Mouse (Mus musculus) MEL (cell line): ENCODE measurements at regions not wholly inside any gene's neighbourhood (a gene's known extent, or its start where the extent isn't known, plus 50 kb on each side); places are given as distances from the start of the nearest gene placed in this dataset.
A peak's percentile ranks its signal among the peaks of the same experiment; 100 is the strongest.

ENCODE experiments used
- DNase-seq: peaks from one replicate; pipeline ENCODE4 v3.0.0; 2011; ENCODE audit warnings: low read depth, low spot score
- H3K27ac ChIP-seq: 2 replicates; pipeline ENCODE4 v1.5.1; 2012; ENCODE audit warnings: low read depth, mild to moderate bottlenecking, control low read depth, low read length, moderate library complexity; ENCODE audit not compliant: control insufficient read depth
- H3K27me3 ChIP-seq, 2 experiments: fragments of 150-350 bp in 1 of 2; sonication (generic) in 1 of 2; 2 replicates each; pipeline ENCODE4 v1.6.1; 2012; ENCODE audit warnings: low read length in 2 of 2, mild to moderate bottlenecking in 2 of 2, improper control_type of control experiment in 1 of 2, moderate library complexity in 1 of 2; ENCODE audit not compliant: insufficient read depth in 2 of 2, control insufficient read depth in 1 of 2
- H3K36me3 ChIP-seq, 2 experiments: 2 replicates each; pipeline ENCODE4 v1.6.1; 2012 to 2014; ENCODE audit warnings: low read length in 2 of 2, improper control_type of control experiment in 1 of 2, inconsistent platforms in 1 of 2, mild to moderate bottlenecking in 1 of 2; ENCODE audit not compliant: insufficient read depth in 2 of 2, control insufficient read depth in 1 of 2
- H3K4me1 ChIP-seq, 2 experiments: fragments of 150-350 bp in 1 of 2; sonication (generic) in 1 of 2; 2 replicates each; pipeline ENCODE4 v1.6.1; 2012; ENCODE audit warnings: low read length in 2 of 2, improper control_type of control experiment in 1 of 2, mild to moderate bottlenecking in 1 of 2; ENCODE audit not compliant: insufficient read depth in 2 of 2, control insufficient read depth in 1 of 2
- H3K4me3 ChIP-seq, 2 experiments: fragments of 150-350 bp in 1 of 2; sonication (generic) in 1 of 2; 2 replicates each; pipeline ENCODE4 v1.5.1; 2012; ENCODE audit warnings: low read depth in 2 of 2, low read length in 2 of 2, mild to moderate bottlenecking in 2 of 2, moderate library complexity in 2 of 2, control low read depth in 1 of 2, improper control_type of control experiment in 1 of 2; ENCODE audit not compliant: control insufficient read depth in 1 of 2, insufficient read depth in 1 of 2
- H3K79me2 ChIP-seq: 2 replicates; pipeline ENCODE4 v1.6.1; 2012; ENCODE audit warnings: mild to moderate bottlenecking, low read length, moderate library complexity; ENCODE audit not compliant: control insufficient read depth, poor library complexity, insufficient read depth
- H3K9ac ChIP-seq: 2 replicates; pipeline ENCODE4 v1.6.1; 2012; ENCODE audit warnings: low read depth, mild to moderate bottlenecking, control low read depth, low read length, moderate library complexity; ENCODE audit not compliant: control insufficient read depth, poor library complexity, severe bottlenecking
- H3K9me3 ChIP-seq: fragments of 150-350 bp; sonication (generic); replicated peaks from 2 replicates; pipeline ENCODE4 v1.6.1; 2012; ENCODE audit warnings: mild to moderate bottlenecking, low read length, improper control_type of control experiment, moderate library complexity; ENCODE audit not compliant: insufficient read depth
- BHLHE40 ChIP-seq: IDR thresholded peaks from 2 replicates; pipeline ENCODE4 v1.6.1; 2012; ENCODE audit warnings: low read depth, mild to moderate bottlenecking, inconsistent platforms, low read length, improper control_type of control experiment, borderline replicate concordance
- ELF1 ChIP-seq: IDR thresholded peaks from 2 replicates; pipeline ENCODE4 v1.6.1; 2014; ENCODE audit warnings: low read depth, mild to moderate bottlenecking, inconsistent platforms, low read length, improper control_type of control experiment, moderate library complexity
- EP300 ChIP-seq, 2 experiments: IDR thresholded peaks; 2 replicates each; pipeline ENCODE4 v1.6.1; 2011; ENCODE audit warnings: improper control_type of control experiment in 2 of 2, low read length in 2 of 2, low read depth in 1 of 2, mild to moderate bottlenecking in 1 of 2
- ETS1 ChIP-seq: IDR thresholded peaks from 2 replicates; pipeline ENCODE4 v1.6.1; 2012; ENCODE audit warnings: low read depth, mild to moderate bottlenecking, inconsistent platforms, low read length, improper control_type of control experiment, moderate library complexity
- GABPA ChIP-seq: IDR thresholded peaks from 2 replicates; pipeline ENCODE4 v1.6.1; 2012; ENCODE audit warnings: low read depth, mild to moderate bottlenecking, inconsistent platforms, low read length, improper control_type of control experiment, moderate library complexity
- HCFC1 ChIP-seq: IDR thresholded peaks from 2 replicates; pipeline ENCODE4 v1.6.1; 2012; ENCODE audit warnings: low read depth, mild to moderate bottlenecking, inconsistent platforms, low read length, improper control_type of control experiment, moderate library complexity
- JUND ChIP-seq: IDR thresholded peaks from 2 replicates; pipeline ENCODE4 v1.6.1; 2011; ENCODE audit warnings: low read depth, mild to moderate bottlenecking, improper control_type of control experiment, low read length
- MAFK ChIP-seq: IDR thresholded peaks from 2 replicates; pipeline ENCODE4 v1.6.1; 2011; ENCODE audit warnings: low read depth, mild to moderate bottlenecking, low read length, improper control_type of control experiment, borderline replicate concordance
- MAX ChIP-seq: IDR thresholded peaks from 2 replicates; pipeline ENCODE4 v1.6.1; 2011; ENCODE audit warnings: low read length, improper control_type of control experiment
- MAZ ChIP-seq: IDR thresholded peaks from 2 replicates; pipeline ENCODE4 v1.6.1; 2012; ENCODE audit warnings: low read depth, mild to moderate bottlenecking, inconsistent platforms, low read length, improper control_type of control experiment
- MYC ChIP-seq: IDR thresholded peaks from 2 replicates; pipeline ENCODE4 v1.6.1; 2011; ENCODE audit warnings: low read depth, mild to moderate bottlenecking, low read length, improper control_type of control experiment, moderate library complexity
- NELFE ChIP-seq: IDR thresholded peaks from 2 replicates; pipeline ENCODE4 v1.6.1; 2011; ENCODE audit warnings: low read depth, low read length, improper control_type of control experiment
- NRF1 ChIP-seq: IDR thresholded peaks from 2 replicates; pipeline ENCODE4 v1.6.1; 2014; ENCODE audit warnings: low read depth, mild to moderate bottlenecking, inconsistent platforms, low read length, improper control_type of control experiment, moderate library complexity; ENCODE audit not compliant: poor library complexity, insufficient read depth, severe bottlenecking
- POLR2A ChIP-seq, 2 experiments: IDR thresholded peaks; 2 replicates each; pipeline ENCODE4 v1.6.1; 2011 to 2012; ENCODE audit warnings: low read length in 2 of 2, mild to moderate bottlenecking in 2 of 2, control low read depth in 1 of 2, improper control_type of control experiment in 1 of 2, low read depth in 1 of 2, moderate library complexity in 1 of 2; ENCODE audit not compliant: control insufficient read depth in 1 of 2, insufficient read depth in 1 of 2, poor library complexity in 1 of 2
- SMC3 ChIP-seq: IDR thresholded peaks from 2 replicates; pipeline ENCODE4 v1.6.1; 2011; ENCODE audit warnings: low read depth, low read length, improper control_type of control experiment
- TBP ChIP-seq: IDR thresholded peaks from 2 replicates; pipeline ENCODE4 v1.8.0; 2011; ENCODE audit warnings: low read depth, low read length, improper control_type of control experiment
- USF2 ChIP-seq, 2 experiments: IDR thresholded peaks; 2 replicates each; pipeline ENCODE4 v1.6.1; 2011 to 2012; ENCODE audit warnings: improper control_type of control experiment in 2 of 2, low read length in 2 of 2, borderline replicate concordance in 1 of 2, inconsistent platforms in 1 of 2, low read depth in 1 of 2, mild to moderate bottlenecking in 1 of 2; ENCODE audit not compliant: insufficient read depth in 1 of 2
- ZC3H11A ChIP-seq: IDR thresholded peaks from 2 replicates; pipeline ENCODE4 v1.6.1; 2012; ENCODE audit warnings: low read depth, mild to moderate bottlenecking, inconsistent platforms, low read length, improper control_type of control experiment
- ZKSCAN1 ChIP-seq: IDR thresholded peaks from 2 replicates; pipeline ENCODE4 v1.6.1; 2012; ENCODE audit warnings: low read depth, mild to moderate bottlenecking, inconsistent platforms, low read length, improper control_type of control experiment, moderate library complexity
- ZMIZ1 ChIP-seq: IDR thresholded peaks from 2 replicates; pipeline ENCODE4 v1.6.1; 2012; ENCODE audit warnings: low read depth, mild to moderate bottlenecking, inconsistent platforms, low read length, improper control_type of control experiment, moderate library complexity

DNA sequence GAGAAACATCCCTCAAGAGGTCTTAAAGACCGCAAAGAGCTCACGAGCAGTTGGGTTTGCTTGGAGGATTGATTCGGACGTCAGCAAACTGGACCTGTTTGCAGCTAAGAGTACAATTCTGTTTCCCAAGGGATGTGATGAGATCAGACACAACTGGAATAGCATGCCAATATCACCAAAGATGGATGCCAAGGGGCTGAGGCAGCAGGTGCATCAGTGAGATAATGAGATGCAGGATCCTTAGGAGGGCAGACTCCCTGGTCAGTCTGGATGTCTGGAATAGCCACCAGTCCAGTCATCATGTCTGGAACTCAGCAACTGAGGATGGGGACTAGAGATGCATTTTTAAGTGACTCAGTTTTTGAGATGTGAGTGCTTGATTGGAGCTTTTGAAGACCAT lies 85.6 kb upstream of the Sgk1 start:
- H3K27me3 ChIP-seq: peaks cover 0 to 4% of the 10 kb centered on the region in 2 experiments; a peak in 2 of 4 replicates
- TF ChIP-seq TBP (no peak), MAFK (no peak)
- no peaks in the 10 kb centered on the region for H3K9me3 ChIP-seq
- H3K4me1 ChIP-seq: no peaks in the 10 kb centered on the region
- no peaks in the 10 kb centered on the region for H3K79me2 ChIP-seq
- no peak overlapping the region for H3K4me3 ChIP-seq
- H3K9ac ChIP-seq: no peak overlapping the region
- H3K27ac ChIP-seq: no peak overlapping the region
- H3K36me3 ChIP-seq: no peaks in the 10 kb centered on the region
- no peak for DNase-seq

DNA sequence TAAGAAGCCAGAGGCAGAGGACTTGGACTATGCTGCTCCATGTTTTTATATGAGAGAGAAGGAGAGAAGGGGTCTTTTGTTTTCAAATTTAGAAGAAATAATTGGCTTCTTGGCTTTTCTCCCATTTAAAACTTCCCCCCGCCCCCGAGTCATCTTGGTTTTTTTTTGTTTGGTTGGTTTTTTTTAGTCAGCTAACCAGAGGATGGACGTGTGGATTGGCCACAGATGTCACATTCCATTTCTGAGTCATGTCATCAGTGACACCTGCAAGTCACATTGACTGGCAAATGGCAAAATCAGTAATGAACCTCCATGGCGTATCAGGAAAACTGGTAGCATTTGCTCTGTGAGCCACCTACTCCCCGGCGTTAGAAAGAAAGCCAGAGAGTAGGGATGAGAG lies 83.9 kb upstream of the Sgk1 start:
- peaks cover 0 to 4% of the 10 kb centered on the region in 2 experiments; a peak in 2 of 4 replicates for H3K27me3 ChIP-seq
- H3K36me3 ChIP-seq: no peaks in the 10 kb centered on the region
- no peak overlapping the region for H3K4me3 ChIP-seq
- H3K4me1 ChIP-seq: no peaks in the 10 kb centered on the region
- no peak overlapping the region for H3K27ac ChIP-seq
- TF ChIP-seq ETS1: no peak
- no peak for TF ChIP-seq USF2 (IDR thresholded peaks at IDR 0.05; ENCODE audit: borderline replicate concordance in 1 of 2, insufficient read depth in 1 of 2, low read depth in 1 of 2, low read length in 2 of 2)
- no peak overlapping the region for H3K9ac ChIP-seq
- H3K9me3 ChIP-seq: no peaks in the 10 kb centered on the region
- H3K79me2 ChIP-seq: no peaks in the 10 kb centered on the region
- no peak for DNase-seq

DNA sequence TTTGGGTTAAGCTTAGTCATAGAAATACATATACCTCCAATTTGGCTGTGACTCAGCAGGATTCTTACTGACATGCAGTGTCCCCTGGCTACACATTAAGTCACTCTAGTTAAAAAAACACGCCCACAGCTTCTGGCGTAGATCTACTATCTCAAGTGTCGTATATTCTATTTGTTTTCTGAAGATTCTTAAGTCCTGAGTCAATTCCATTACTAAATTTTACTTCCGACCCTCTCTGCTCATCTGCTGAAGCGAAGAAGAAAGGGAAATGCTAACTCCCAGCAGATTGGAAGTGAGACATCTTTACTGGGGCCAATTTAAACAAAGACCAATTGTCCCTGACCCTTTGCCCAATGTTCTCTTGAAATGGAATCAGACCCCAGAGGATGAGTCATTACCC lies 80.4 kb upstream of the Sgk1 start:
- Histone ChIP-seq H3K9ac (no peak overlapping the region), H3K4me1 (no peaks in the 10 kb centered on the region), H3K27ac (no peak overlapping the region), H3K4me3 (no peak overlapping the region), H3K79me2 (no peaks in the 10 kb centered on the region), H3K9me3 (no peaks in the 10 kb centered on the region), H3K36me3 (no peaks in the 10 kb centered on the region), H3K27me3 (peaks cover 0 to 4% of the 10 kb centered on the region in 2 experiments; a peak in 2 of 4 replicates)
- DNase-seq: peak; percentile 26
- TF ChIP-seq EP300 (IDR thresholded peaks at IDR 0.05; ENCODE audit: low read depth in 1 of 2, low read length in 2 of 2): no peak
- no peak for TF ChIP-seq NELFE
- no peak for TF ChIP-seq BHLHE40

DNA sequence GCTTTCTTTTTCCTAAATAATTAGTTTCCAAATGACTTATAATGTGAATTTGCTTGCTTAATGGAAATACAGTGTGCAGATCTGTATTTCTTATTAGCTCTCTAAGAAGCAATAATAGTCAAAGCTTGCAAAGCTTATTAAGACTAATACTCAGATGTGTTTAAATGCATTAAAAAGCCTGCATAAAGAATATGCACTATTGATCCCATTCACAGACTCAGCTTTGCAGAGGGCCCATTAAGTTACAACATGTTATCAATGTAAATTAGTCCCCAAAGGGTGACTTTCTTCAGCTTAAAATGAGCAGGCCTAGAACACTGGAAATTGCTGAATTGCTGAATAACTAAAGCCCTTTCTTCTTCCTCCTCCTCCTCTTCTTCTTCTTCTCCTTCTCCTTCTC lies 78.8 kb upstream of the Sgk1 start:
- peaks cover 0 to 5% of the 10 kb centered on the region in 2 experiments; a peak in 2 of 4 replicates for H3K27me3 ChIP-seq
- H3K79me2 ChIP-seq: no peaks in the 10 kb centered on the region
- TF ChIP-seq ZC3H11A (no peak), HCFC1 (no peak), MAX (no peak), POLR2A (IDR thresholded peaks at IDR 0.05; ENCODE audit: control insufficient read depth in 1 of 2, insufficient read depth in 1 of 2, low read depth in 1 of 2, low read length in 2 of 2, poor library complexity in 1 of 2) (no peak), GABPA (no peak), NRF1 (no peak), MYC (no peak), ZKSCAN1 (no peak), ETS1 (no peak), MAZ (no peak), ELF1 (no peak), ZMIZ1 (no peak), SMC3 (no peak), USF2 (IDR thresholded peaks at IDR 0.05; ENCODE audit: borderline replicate concordance in 1 of 2, insufficient read depth in 1 of 2, low read depth in 1 of 2, low read length in 2 of 2) (no peak), JUND (no peak)
- no peaks in the 10 kb centered on the region for H3K4me1 ChIP-seq
- no peak overlapping the region for H3K27ac ChIP-seq
- H3K4me3 ChIP-seq: no peak overlapping the region
- H3K9ac ChIP-seq: no peak overlapping the region
- H3K9me3 ChIP-seq: no peaks in the 10 kb centered on the region
- no peak for DNase-seq
- no peaks in the 10 kb centered on the region for H3K36me3 ChIP-seq
